Mouse (Mus musculus): Measurements from ENCODE around the gene Ppp1cb. TPM values are rescaled to one million over a fixed set of nuclear protein-coding genes. Genes with fewer than 3 reads are reported as not detected.

The Ppp1cb gene
- total and polyA plus RNA-seq, 2 experiments from 2014 or later = 144 to 204 TPM

DNA sequence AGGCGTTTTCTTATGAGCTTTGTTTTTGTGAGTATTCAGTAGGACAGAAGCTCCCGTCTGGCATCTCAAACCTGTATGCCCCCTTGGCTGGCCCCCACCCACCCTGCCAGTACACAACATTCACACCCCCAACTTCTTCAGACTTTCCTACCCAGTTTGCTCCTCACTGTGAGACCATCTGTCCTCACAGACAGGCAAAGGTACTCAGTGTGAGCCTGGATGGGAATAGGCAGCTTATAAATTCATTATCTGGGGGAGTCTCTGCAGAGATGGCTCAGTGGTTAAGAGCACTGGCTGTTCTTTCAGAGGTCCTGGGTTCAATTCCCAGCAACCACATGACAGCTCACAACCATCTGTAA is 20.1 kb upstream of the Ppp1cb start:
- WGBS = 64% methylated on average over 2 of the region's 2 CpGs
- H3K36me3 ChIP-seq (ENCODE audit: insufficient read depth, low read length) = no peaks in the 10 kb centered on the region
- no peak overlapping the region for H3K4me3 ChIP-seq (ENCODE audit: low read depth, low read length)
- TF ChIP-seq CTCF (IDR thresholded peaks at IDR 0.05) = no peak
- H3K27ac ChIP-seq (ENCODE audit: low read depth, low read length) = no peak overlapping the region
- H3K4me2 ChIP-seq (ENCODE audit: low read depth, low read length, poor library complexity, severe bottlenecking) = no peak overlapping the region
- no peaks in the 10 kb centered on the region for H3K4me1 ChIP-seq (ENCODE audit: insufficient read depth, low read length)
- H3K9ac ChIP-seq (replicated peaks; ENCODE audit: low read length, poor library complexity, severe bottlenecking) = no peak overlapping the region
- no peaks in the 10 kb centered on the region for H3K9me3 ChIP-seq (ENCODE audit: low read length)
- H3K27me3 ChIP-seq (ENCODE audit: insufficient read depth, low read length) = no peaks in the 10 kb centered on the region
- no peak for DNase-seq (ENCODE audit: low spot score)
- no peak for ATAC-seq (ENCODE audit: low FRiP score)

DNA sequence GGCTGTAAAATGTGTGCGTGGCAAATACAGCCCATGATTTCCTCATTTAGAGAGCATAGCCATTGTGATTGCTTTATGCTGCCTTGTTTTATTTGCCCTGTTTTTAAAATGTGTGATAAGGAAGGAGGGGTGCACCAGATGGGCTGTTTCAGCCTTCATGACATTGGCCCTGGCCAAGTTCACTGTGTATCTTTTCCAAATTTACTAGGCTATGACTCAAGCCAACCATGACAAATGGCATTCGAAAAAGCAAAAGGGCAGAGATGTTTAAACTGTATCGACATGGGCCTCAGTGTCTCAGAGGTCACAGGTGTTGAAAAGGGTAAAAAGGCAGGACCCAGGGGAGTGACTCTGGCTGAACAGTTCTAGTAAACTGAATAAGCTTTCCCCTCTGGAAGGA is 17.3 kb upstream of the Ppp1cb start:
- no peak for TF ChIP-seq CTCF (IDR thresholded peaks at IDR 0.05)
- H3K4me1 ChIP-seq (ENCODE audit: insufficient read depth, low read length) = no peaks in the 10 kb centered on the region
- no peaks in the 10 kb centered on the region for H3K36me3 ChIP-seq (ENCODE audit: insufficient read depth, low read length)
- H3K27ac ChIP-seq (ENCODE audit: low read depth, low read length) = no peak overlapping the region
- no peak for ATAC-seq (ENCODE audit: low FRiP score)
- 71% methylated on average over 3 of the region's 3 CpGs for WGBS
- no peak overlapping the region for H3K4me2 ChIP-seq (ENCODE audit: low read depth, low read length, poor library complexity, severe bottlenecking)
- no peaks in the 10 kb centered on the region for H3K27me3 ChIP-seq (ENCODE audit: insufficient read depth, low read length)
- DNase-seq (ENCODE audit: low spot score) = no peak
- no peak overlapping the region for H3K9ac ChIP-seq (replicated peaks; ENCODE audit: low read length, poor library complexity, severe bottlenecking)
- no peak overlapping the region for H3K4me3 ChIP-seq (ENCODE audit: low read depth, low read length)
- H3K9me3 ChIP-seq (ENCODE audit: low read length) = no peaks in the 10 kb centered on the region

GRCm38 (mm10) chr5:32441992-32442575 is 16.6 kb upstream of the Ppp1cb start:
- Histone ChIP-seq H3K9ac (replicated peaks; ENCODE audit: low read length, poor library complexity, severe bottlenecking) (no peak overlapping the region), H3K36me3 (ENCODE audit: insufficient read depth, low read length) (no peaks in the 10 kb centered on the region), H3K4me3 (ENCODE audit: low read depth, low read length) (no peak overlapping the region), H3K27ac (ENCODE audit: low read depth, low read length) (no peak overlapping the region), H3K4me1 (ENCODE audit: insufficient read depth, low read length) (no peaks in the 10 kb centered on the region), H3K9me3 (ENCODE audit: low read length) (no peaks in the 10 kb centered on the region), H3K4me2 (ENCODE audit: low read depth, low read length, poor library complexity, severe bottlenecking) (no peak overlapping the region), H3K27me3 (ENCODE audit: insufficient read depth, low read length) (no peaks in the 10 kb centered on the region)
- WGBS = 83% methylated on average over 4 of the region's 4 CpGs
- ATAC-seq (ENCODE audit: low FRiP score) (no peak), DNase-seq (ENCODE audit: low spot score) (no peak)
- TF ChIP-seq CTCF (IDR thresholded peaks at IDR 0.05) = no peak

DNA sequence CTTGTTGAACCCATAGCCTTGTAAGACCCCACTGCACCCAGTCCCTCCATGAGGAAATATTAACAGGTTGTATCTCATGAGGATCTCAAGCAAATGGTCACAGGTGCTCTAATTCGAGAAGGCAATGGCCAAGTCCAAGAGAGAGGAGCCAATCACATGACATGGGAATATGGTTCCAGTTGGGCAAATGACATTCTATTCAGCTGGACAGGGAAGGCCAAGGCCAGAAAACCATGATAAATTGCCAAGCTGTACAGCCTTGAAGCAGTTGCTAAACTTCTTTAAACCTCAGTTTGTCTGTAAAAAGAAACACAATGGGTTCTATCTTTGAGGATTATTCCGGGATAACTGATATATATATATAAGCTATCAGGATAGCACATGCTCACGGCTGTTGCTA is 14.7 kb upstream of the Ppp1cb start:
- Histone ChIP-seq H3K9ac (replicated peaks; ENCODE audit: low read length, poor library complexity, severe bottlenecking) (no peak overlapping the region), H3K4me3 (ENCODE audit: low read depth, low read length) (no peak overlapping the region), H3K27me3 (ENCODE audit: insufficient read depth, low read length) (no peaks in the 10 kb centered on the region), H3K4me2 (ENCODE audit: low read depth, low read length, poor library complexity, severe bottlenecking) (no peak overlapping the region), H3K4me1 (ENCODE audit: insufficient read depth, low read length) (no peaks in the 10 kb centered on the region), H3K9me3 (ENCODE audit: low read length) (no peaks in the 10 kb centered on the region), H3K36me3 (ENCODE audit: insufficient read depth, low read length) (no peaks in the 10 kb centered on the region), H3K27ac (ENCODE audit: low read depth, low read length) (no peak overlapping the region)
- ATAC-seq (ENCODE audit: low FRiP score) = no peak
- no peak for TF ChIP-seq CTCF (IDR thresholded peaks at IDR 0.05)
- WGBS = 93% methylated on average over 3 of the region's 3 CpGs
- DNase-seq (ENCODE audit: low spot score) = no peak

DNA sequence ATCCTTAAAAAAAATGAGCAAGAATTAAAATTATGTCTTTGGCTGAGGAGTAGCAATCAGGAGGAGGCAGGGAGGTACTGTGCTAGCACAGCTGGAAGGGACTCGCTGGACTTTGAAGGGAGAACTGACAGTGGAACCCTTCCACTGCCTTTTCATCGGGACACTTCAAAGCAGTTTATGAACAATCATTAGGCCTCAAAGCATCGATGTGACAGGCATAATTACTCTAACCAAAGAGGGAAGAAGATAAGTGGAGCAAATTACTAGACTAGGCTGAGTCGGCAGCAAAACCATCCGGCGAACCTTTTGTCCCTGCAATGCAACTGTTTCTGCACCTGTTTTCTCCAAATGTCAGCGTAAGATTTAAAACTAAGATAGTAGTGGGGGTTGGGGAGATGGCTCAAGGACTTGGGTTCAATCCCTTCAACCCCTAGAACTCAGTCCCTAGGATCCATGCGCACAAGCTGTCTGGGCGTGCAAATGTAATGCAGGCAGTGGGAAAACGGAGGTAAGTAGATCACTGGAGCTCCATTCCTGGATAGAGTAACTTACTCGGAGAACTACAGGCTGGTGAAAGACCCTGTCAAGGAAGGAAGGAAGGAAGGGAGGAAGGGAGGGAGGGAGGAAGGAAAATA is 13.2 kb upstream of the Ppp1cb start:
- 42% methylated on average over 11 of the region's 11 CpGs for WGBS
- Histone ChIP-seq H3K27ac (ENCODE audit: low read depth, low read length) (no peak overlapping the region), H3K4me1 (ENCODE audit: insufficient read depth, low read length) (no peaks in the 10 kb centered on the region), H3K9me3 (ENCODE audit: low read length) (no peaks in the 10 kb centered on the region), H3K4me2 (ENCODE audit: low read depth, low read length, poor library complexity, severe bottlenecking) (no peak overlapping the region), H3K9ac (replicated peaks; ENCODE audit: low read length, poor library complexity, severe bottlenecking) (no peak overlapping the region), H3K27me3 (ENCODE audit: insufficient read depth, low read length) (no peaks in the 10 kb centered on the region), H3K4me3 (ENCODE audit: low read depth, low read length) (no peak overlapping the region), H3K36me3 (ENCODE audit: insufficient read depth, low read length) (no peaks in the 10 kb centered on the region)
- DNase-seq (ENCODE audit: low spot score) (no peak), ATAC-seq (ENCODE audit: low FRiP score) (no peak)
- no peak for TF ChIP-seq CTCF (IDR thresholded peaks at IDR 0.05)

DNA sequence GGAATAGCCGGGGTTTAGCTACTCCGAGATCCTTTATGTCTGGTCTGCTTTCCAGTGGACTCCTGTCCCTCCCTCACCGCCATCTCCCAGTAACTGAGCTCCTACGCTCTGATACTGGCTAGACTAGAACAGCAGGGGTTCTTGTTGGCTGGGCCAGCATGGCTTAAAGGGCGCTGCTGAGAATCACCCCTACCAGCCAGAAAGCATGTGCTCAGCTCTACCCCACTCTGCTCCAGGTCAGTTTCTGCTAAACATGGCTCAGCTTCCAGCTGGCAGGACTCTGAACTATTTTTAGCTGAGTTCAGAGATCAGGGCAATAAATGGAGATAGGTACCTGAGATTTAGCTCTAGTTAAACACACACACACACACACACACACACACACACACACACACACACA is 12.2 kb upstream of the Ppp1cb start:
- H3K4me3 ChIP-seq (ENCODE audit: low read depth, low read length) = no peak overlapping the region
- H3K27ac ChIP-seq (ENCODE audit: low read depth, low read length) = no peak overlapping the region
- H3K36me3 ChIP-seq (ENCODE audit: insufficient read depth, low read length) = no peaks in the 10 kb centered on the region
- DNase-seq (ENCODE audit: low spot score) (no peak), ATAC-seq (ENCODE audit: low FRiP score) (no peak)
- no peaks in the 10 kb centered on the region for H3K9me3 ChIP-seq (ENCODE audit: low read length)
- no peak for TF ChIP-seq CTCF (IDR thresholded peaks at IDR 0.05)
- no peak overlapping the region for H3K9ac ChIP-seq (replicated peaks; ENCODE audit: low read length, poor library complexity, severe bottlenecking)
- WGBS = 45% methylated on average over 5 of the region's 5 CpGs
- no peaks in the 10 kb centered on the region for H3K4me1 ChIP-seq (ENCODE audit: insufficient read depth, low read length)
- H3K4me2 ChIP-seq (ENCODE audit: low read depth, low read length, poor library complexity, severe bottlenecking) = no peak overlapping the region
- no peaks in the 10 kb centered on the region for H3K27me3 ChIP-seq (ENCODE audit: insufficient read depth, low read length)

Data from midbrain, postnatal 0 days (tissue).